Mouse (Mus musculus): ENCODE data around the gene Cdh23. TPM values are rescaled to one million over a fixed set of nuclear protein-coding genes. Genes with fewer than 3 reads are reported as not detected.

The Cdh23 gene
- polyA plus RNA-seq, 1 experiment = 0.19 TPM

DNA sequence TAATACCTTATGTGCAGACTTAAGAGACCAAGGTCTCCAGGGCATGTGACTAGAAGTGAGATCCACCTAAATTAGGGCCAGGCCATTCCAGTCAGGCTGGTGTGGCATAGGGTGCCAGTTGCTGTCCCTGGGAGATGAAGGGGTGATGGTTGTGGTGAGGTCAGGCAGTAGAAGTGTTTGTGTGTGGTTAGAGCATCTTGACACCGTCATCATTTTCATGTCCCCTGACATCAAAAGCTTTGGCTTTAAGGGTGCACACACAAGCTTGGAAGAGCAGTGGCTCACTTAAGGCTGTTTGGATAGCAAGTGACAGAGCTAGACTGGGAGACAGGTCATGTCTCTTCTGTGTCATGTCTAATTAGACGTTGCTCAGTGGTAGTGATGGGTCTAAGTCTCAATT lies 408.6 kb downstream of the Cdh23 start:
- H3ac ChIP-seq (ENCODE audit: control insufficient read depth, insufficient read length, low read depth) = no peak overlapping the region
- no peak overlapping the region for H3K4me3 ChIP-seq (ENCODE audit: insufficient read depth, poor library complexity, severe bottlenecking)
- peaks cover 99% of the 10 kb centered on the region for H3K79me2 ChIP-seq (ENCODE audit: control insufficient read depth, insufficient read depth)
- peaks cover 87% of the 10 kb centered on the region for H3K79me3 ChIP-seq (ENCODE audit: low read depth)
- peaks cover 34% of the 10 kb centered on the region for H3K36me3 ChIP-seq (ENCODE audit: control insufficient read depth, insufficient read depth)
- H3K27me3 ChIP-seq (ENCODE audit: control insufficient read depth, insufficient read depth, insufficient read length) = no peaks in the 10 kb centered on the region
- TF ChIP-seq MYOD1 (IDR thresholded peaks at IDR 0.05; ENCODE audit: control insufficient read depth, insufficient read length, low read depth) = no peak
- TF ChIP-seq CTCF (IDR thresholded peaks at IDR 0.05; ENCODE audit: control insufficient read depth, insufficient read depth, insufficient read length) = no peak
- TF ChIP-seq MAX (IDR thresholded peaks at IDR 0.05) = no peak
- no peak for TF ChIP-seq CEBPB (IDR thresholded peaks at IDR 0.05; ENCODE audit: low read depth)
- no peak for TF ChIP-seq MYOG (IDR thresholded peaks at IDR 0.05; ENCODE audit: control insufficient read depth, extremely low read depth, insufficient read length)
- no peak for TF ChIP-seq USF1 (IDR thresholded peaks at IDR 0.05; ENCODE audit: low read depth)
- TF ChIP-seq FOSL1 (IDR thresholded peaks at IDR 0.05; ENCODE audit: insufficient read depth, low read length, poor library complexity, severe bottlenecking) = no peak

DNA sequence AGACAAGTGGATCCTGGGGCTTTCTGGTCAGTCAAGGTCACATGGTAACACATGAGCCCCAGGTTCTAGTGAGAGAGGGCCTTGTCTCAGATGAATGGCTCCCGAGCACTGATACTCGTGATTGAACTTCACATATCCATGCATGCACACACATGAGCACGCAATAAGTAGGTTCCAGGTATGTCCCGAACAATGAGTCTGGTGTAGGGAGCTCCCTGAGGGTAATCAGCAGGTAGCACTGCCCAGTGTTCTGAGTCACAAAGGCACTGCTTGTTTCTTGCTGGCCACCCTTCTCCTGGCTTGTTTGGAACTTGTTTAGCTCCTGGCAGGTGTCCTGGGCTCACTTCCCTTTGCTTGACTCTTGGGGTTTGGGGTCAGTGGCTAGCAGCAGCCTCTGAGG lies 409.1 kb downstream of the Cdh23 start:
- H3K79me3 ChIP-seq (ENCODE audit: low read depth) = peaks cover 91% of the 10 kb centered on the region
- TF ChIP-seq CTCF (IDR thresholded peaks at IDR 0.05; ENCODE audit: control insufficient read depth, insufficient read depth, insufficient read length) = no peak
- TF ChIP-seq MYOD1 (IDR thresholded peaks at IDR 0.05; ENCODE audit: control insufficient read depth, insufficient read length, low read depth) = no peak
- no peak for TF ChIP-seq CEBPB (IDR thresholded peaks at IDR 0.05; ENCODE audit: low read depth)
- no peak for TF ChIP-seq MYOG (IDR thresholded peaks at IDR 0.05; ENCODE audit: control insufficient read depth, extremely low read depth, insufficient read length)
- no peak for TF ChIP-seq FOSL1 (IDR thresholded peaks at IDR 0.05; ENCODE audit: insufficient read depth, low read length, poor library complexity, severe bottlenecking)
- no peak for TF ChIP-seq MAX (IDR thresholded peaks at IDR 0.05)
- TF ChIP-seq USF1 (IDR thresholded peaks at IDR 0.05; ENCODE audit: low read depth) = no peak
- H3ac ChIP-seq (ENCODE audit: control insufficient read depth, insufficient read length, low read depth) = no peak overlapping the region
- no peaks in the 10 kb centered on the region for H3K27me3 ChIP-seq (ENCODE audit: control insufficient read depth, insufficient read depth, insufficient read length)
- peaks cover 100% of the 10 kb centered on the region for H3K79me2 ChIP-seq (ENCODE audit: control insufficient read depth, insufficient read depth)
- H3K4me3 ChIP-seq (ENCODE audit: insufficient read depth, poor library complexity, severe bottlenecking) = no peak overlapping the region
- H3K36me3 ChIP-seq (ENCODE audit: control insufficient read depth, insufficient read depth) = peaks cover 28% of the 10 kb centered on the region

DNA sequence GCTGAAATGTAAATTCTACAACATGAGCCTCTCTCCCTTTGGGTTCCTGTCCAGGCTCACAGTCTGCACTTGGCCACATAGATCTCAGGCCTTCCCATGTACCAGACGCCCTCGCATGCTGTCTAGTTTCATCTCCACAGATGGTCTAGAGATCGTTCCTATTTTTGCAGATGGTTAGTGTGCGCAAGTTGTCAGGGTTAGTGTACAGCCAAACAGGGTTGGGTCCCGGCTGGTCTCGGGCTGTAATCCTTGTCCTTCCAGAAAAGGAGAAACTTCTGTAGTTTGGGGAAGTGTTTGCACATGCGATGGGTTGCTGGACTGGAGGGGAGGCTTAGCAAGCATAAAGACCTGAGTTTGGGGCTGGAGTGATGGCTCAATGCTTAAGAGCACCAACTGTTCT lies 409.7 kb downstream of the Cdh23 start:
- peaks cover 24% of the 10 kb centered on the region for H3K36me3 ChIP-seq (ENCODE audit: control insufficient read depth, insufficient read depth)
- H3K79me3 ChIP-seq (ENCODE audit: low read depth) = peaks cover 96% of the 10 kb centered on the region
- TF ChIP-seq MYOG (IDR thresholded peaks at IDR 0.05; ENCODE audit: control insufficient read depth, extremely low read depth, insufficient read length) (no peak), MAX (IDR thresholded peaks at IDR 0.05) (no peak), USF1 (IDR thresholded peaks at IDR 0.05; ENCODE audit: low read depth) (no peak), FOSL1 (IDR thresholded peaks at IDR 0.05; ENCODE audit: insufficient read depth, low read length, poor library complexity, severe bottlenecking) (no peak), CEBPB (IDR thresholded peaks at IDR 0.05; ENCODE audit: low read depth) (no peak), MYOD1 (IDR thresholded peaks at IDR 0.05; ENCODE audit: control insufficient read depth, insufficient read length, low read depth) (no peak), CTCF (IDR thresholded peaks at IDR 0.05; ENCODE audit: control insufficient read depth, insufficient read depth, insufficient read length) (no peak)

DNA sequence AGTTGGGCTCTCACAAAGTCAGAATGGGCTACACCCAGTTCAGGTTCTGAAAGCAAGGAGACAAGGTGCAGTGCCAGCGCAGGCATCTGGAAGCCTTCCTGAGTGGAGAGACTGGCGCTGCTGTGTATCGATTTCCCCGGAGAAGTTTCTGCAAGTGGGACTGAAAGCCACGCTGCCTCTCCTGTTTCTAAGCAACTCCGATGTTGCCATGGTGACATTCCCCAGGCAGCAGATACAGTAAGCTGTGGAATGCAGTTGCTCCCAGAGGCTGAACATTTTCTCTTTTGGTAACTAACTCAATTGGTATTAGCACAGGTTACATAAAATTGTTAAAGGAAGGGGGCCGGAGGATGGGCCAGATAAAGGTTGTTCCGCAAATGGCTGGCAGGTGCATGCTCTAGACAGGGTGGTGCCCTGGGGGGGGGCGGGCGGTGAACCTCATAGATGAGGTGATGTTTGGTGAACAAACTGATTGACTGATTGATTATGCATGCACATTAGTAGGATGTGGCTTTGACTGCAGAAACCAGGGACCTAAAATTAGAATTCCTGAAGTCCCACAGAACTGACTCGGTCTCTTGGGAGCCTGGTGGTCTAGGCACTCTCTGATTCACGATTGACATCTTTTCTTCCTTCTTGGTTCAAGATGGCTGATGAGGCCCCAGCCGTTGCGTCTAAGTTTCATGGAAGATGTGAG lies 410.5 kb downstream of the Cdh23 start:
- TF ChIP-seq FOSL1 (IDR thresholded peaks at IDR 0.05; ENCODE audit: insufficient read depth, low read length, poor library complexity, severe bottlenecking) = no peak
- TF ChIP-seq MAX (IDR thresholded peaks at IDR 0.05) = no peak
- TF ChIP-seq CTCF (IDR thresholded peaks at IDR 0.05; ENCODE audit: control insufficient read depth, insufficient read depth, insufficient read length) = no peak
- no peak for TF ChIP-seq MYOG (IDR thresholded peaks at IDR 0.05; ENCODE audit: control insufficient read depth, extremely low read depth, insufficient read length)
- TF ChIP-seq USF1 (IDR thresholded peaks at IDR 0.05; ENCODE audit: low read depth) = no peak
- no peak for TF ChIP-seq CEBPB (IDR thresholded peaks at IDR 0.05; ENCODE audit: low read depth)
- TF ChIP-seq MYOD1 (IDR thresholded peaks at IDR 0.05; ENCODE audit: control insufficient read depth, insufficient read length, low read depth) = no peak
- peaks cover 24% of the 10 kb centered on the region for H3K36me3 ChIP-seq (ENCODE audit: control insufficient read depth, insufficient read depth)
- peaks cover 100% of the 10 kb centered on the region for H3K79me2 ChIP-seq (ENCODE audit: control insufficient read depth, insufficient read depth)
- H3ac ChIP-seq (ENCODE audit: control insufficient read depth, insufficient read length, low read depth) = no peak overlapping the region
- no peaks in the 10 kb centered on the region for H3K27me3 ChIP-seq (ENCODE audit: control insufficient read depth, insufficient read depth, insufficient read length)
- peaks cover 96% of the 10 kb centered on the region for H3K79me3 ChIP-seq (ENCODE audit: low read depth)
- no peak overlapping the region for H3K4me3 ChIP-seq (ENCODE audit: insufficient read depth, poor library complexity, severe bottlenecking)

More for the DNA sequence above, 409.7 kb downstream of the Cdh23 start:
- no peaks in the 10 kb centered on the region for H3K27me3 ChIP-seq (ENCODE audit: control insufficient read depth, insufficient read depth, insufficient read length)
- no peak overlapping the region for H3K4me3 ChIP-seq (ENCODE audit: insufficient read depth, poor library complexity, severe bottlenecking)
- peaks cover 100% of the 10 kb centered on the region for H3K79me2 ChIP-seq (ENCODE audit: control insufficient read depth, insufficient read depth)
- H3ac ChIP-seq (ENCODE audit: control insufficient read depth, insufficient read length, low read depth) = no peak overlapping the region

DNA sequence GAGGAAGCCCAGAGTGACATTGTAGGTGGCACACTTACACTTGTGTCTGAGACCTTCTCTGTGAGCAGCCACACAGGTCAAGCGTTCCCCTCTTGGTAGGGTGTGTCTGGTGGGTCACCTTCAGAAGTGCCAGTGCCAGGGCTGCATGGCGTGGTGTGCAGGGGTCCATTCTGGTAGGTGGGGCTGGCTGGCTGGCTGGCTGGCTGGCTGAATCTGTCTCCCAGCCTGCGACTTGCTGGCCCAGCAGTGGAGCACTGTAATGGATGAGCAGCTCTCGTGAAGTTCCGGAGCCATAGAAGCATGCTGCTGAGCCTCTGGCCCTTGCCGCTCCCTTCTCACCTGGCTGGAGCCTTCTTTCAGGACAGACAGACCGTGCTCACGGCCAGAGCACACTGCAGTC lies 411.1 kb downstream of the Cdh23 start:
- TF ChIP-seq CTCF (IDR thresholded peaks at IDR 0.05; ENCODE audit: control insufficient read depth, insufficient read depth, insufficient read length) (no peak), USF1 (IDR thresholded peaks at IDR 0.05; ENCODE audit: low read depth) (no peak), MYOG (IDR thresholded peaks at IDR 0.05; ENCODE audit: control insufficient read depth, extremely low read depth, insufficient read length) (no peak), FOSL1 (IDR thresholded peaks at IDR 0.05; ENCODE audit: insufficient read depth, low read length, poor library complexity, severe bottlenecking) (no peak), MAX (IDR thresholded peaks at IDR 0.05) (no peak), CEBPB (IDR thresholded peaks at IDR 0.05; ENCODE audit: low read depth) (no peak), MYOD1 (IDR thresholded peaks at IDR 0.05; ENCODE audit: control insufficient read depth, insufficient read length, low read depth) (no peak)
- H3K79me2 ChIP-seq (ENCODE audit: control insufficient read depth, insufficient read depth) = peaks cover 100% of the 10 kb centered on the region
- H3ac ChIP-seq (ENCODE audit: control insufficient read depth, insufficient read length, low read depth) = no peak overlapping the region
- no peaks in the 10 kb centered on the region for H3K27me3 ChIP-seq (ENCODE audit: control insufficient read depth, insufficient read depth, insufficient read length)
- peaks cover 97% of the 10 kb centered on the region for H3K79me3 ChIP-seq (ENCODE audit: low read depth)
- H3K36me3 ChIP-seq (ENCODE audit: control insufficient read depth, insufficient read depth) = peaks cover 24% of the 10 kb centered on the region
- no peak overlapping the region for H3K4me3 ChIP-seq (ENCODE audit: insufficient read depth, poor library complexity, severe bottlenecking)

All from C2C12 (cell line).